Mouse (Mus musculus): Measurements from ENCODE around the gene Cnbd2. TPM values are rescaled to one million over a fixed set of nuclear protein-coding genes. Genes with fewer than 3 reads are reported as not detected.

The Cnbd2 gene
- polyA plus RNA-seq, 1 experiment from 2014 or later, result 3.8 TPM

GRCm38 (mm10) chr2:156289552-156290160 is 22.4 kb upstream of the Cnbd2 start:
- Histone ChIP-seq H3K9me3 (ENCODE audit: control insufficient read depth, low read length) (no peaks in the 10 kb centered on the region), H3K27ac (ENCODE audit: low read length) (no peak overlapping the region), H3K9ac (ENCODE audit: low read length) (no peak overlapping the region), H3K36me3 (ENCODE audit: control insufficient read depth, insufficient read depth, low read length) (peaks cover 8% of the 10 kb centered on the region), H3K4me1 (replicated peaks; ENCODE audit: control insufficient read depth, insufficient read depth, low read length) (no peaks in the 10 kb centered on the region), H3K27me3 (ENCODE audit: control insufficient read depth, insufficient read depth, low read depth, low read length) (no peaks in the 10 kb centered on the region), H3K4me3 (ENCODE audit: low read length) (no peak overlapping the region), H3K4me2 (ENCODE audit: low read depth, low read length) (no peak overlapping the region)
- ATAC-seq (ENCODE audit: low read depth), result no peak
- 77% methylated on average over 2 of the region's 2 CpGs for WGBS

DNA sequence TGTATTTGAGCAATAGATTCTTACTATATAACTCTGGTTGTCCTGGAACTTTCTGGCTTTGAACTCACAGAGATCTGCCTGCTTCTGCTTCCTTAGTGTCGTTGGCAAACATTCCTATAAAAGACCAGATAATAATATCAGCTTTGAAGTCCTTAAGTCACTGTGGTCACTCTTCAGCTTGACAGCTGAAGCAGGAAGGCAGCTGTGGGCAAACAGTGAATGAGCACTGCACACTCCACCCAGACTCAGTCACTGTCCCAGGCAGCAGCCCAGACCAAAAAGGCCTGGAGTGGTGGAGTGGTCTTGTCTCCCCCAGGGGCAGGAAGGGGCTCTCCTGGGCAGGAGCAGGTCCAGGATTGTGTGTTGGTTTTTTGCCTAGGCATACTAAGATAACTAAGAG is 20.1 kb upstream of the Cnbd2 start:
- WGBS, result 78% methylated on average over 1 of the region's 1 CpGs
- ATAC-seq (ENCODE audit: low read depth), result no peak
- H3K9me3 ChIP-seq (ENCODE audit: control insufficient read depth, low read length), result no peaks in the 10 kb centered on the region
- H3K36me3 ChIP-seq (ENCODE audit: control insufficient read depth, insufficient read depth, low read length), result peaks cover 11% of the 10 kb centered on the region
- no peak overlapping the region for H3K4me3 ChIP-seq (ENCODE audit: low read length)
- H3K9ac ChIP-seq (ENCODE audit: low read length), result no peak overlapping the region
- H3K4me2 ChIP-seq (ENCODE audit: low read depth, low read length), result no peak overlapping the region
- no peak overlapping the region for H3K27ac ChIP-seq (ENCODE audit: low read length)
- H3K27me3 ChIP-seq (ENCODE audit: control insufficient read depth, insufficient read depth, low read depth, low read length), result no peaks in the 10 kb centered on the region
- no peaks in the 10 kb centered on the region for H3K4me1 ChIP-seq (replicated peaks; ENCODE audit: control insufficient read depth, insufficient read depth, low read length)

- Histone ChIP-seq H3K4me1 (replicated peaks; ENCODE audit: control insufficient read depth, insufficient read depth, low read length) (no peaks in the 10 kb centered on the region; the same call in 1 of the 2 replicates), H3K4me3 (ENCODE audit: low read length) (no peak overlapping the region), H3K27ac (ENCODE audit: low read length) (no peak overlapping the region), H3K9me3 (ENCODE audit: control insufficient read depth, low read length) (no peaks in the 10 kb centered on the region), H3K27me3 (ENCODE audit: control insufficient read depth, insufficient read depth, low read depth, low read length) (no peaks in the 10 kb centered on the region), H3K4me2 (ENCODE audit: low read depth, low read length) (no peak overlapping the region), H3K9ac (ENCODE audit: low read length) (no peak overlapping the region), H3K36me3 (ENCODE audit: control insufficient read depth, insufficient read depth, low read length) (peaks cover 19% of the 10 kb centered on the region)
- no peak for ATAC-seq (ENCODE audit: low read depth)
- WGBS, result 90% methylated on average over 2 of the region's 2 CpGs
Observed at GRCm38 (mm10) chr2:156295601-156296063, 16.5 kb upstream of the Cnbd2 start.

- peaks cover 24% of the 10 kb centered on the region for H3K36me3 ChIP-seq (ENCODE audit: control insufficient read depth, insufficient read depth, low read length)
- no peaks in the 10 kb centered on the region for H3K9me3 ChIP-seq (ENCODE audit: control insufficient read depth, low read length)
- no peak overlapping the region for H3K9ac ChIP-seq (ENCODE audit: low read length)
- H3K27me3 ChIP-seq (ENCODE audit: control insufficient read depth, insufficient read depth, low read depth, low read length), result no peaks in the 10 kb centered on the region
- no peak overlapping the region for H3K4me3 ChIP-seq (ENCODE audit: low read length)
- no peak overlapping the region for H3K27ac ChIP-seq (ENCODE audit: low read length)
- H3K4me2 ChIP-seq (ENCODE audit: low read depth, low read length), result no peak overlapping the region
- 76% methylated on average over 3 of the region's 3 CpGs for WGBS
- ATAC-seq (ENCODE audit: low read depth), result no peak
- no peaks in the 10 kb centered on the region; the same call in 1 of the 2 replicates for H3K4me1 ChIP-seq (replicated peaks; ENCODE audit: control insufficient read depth, insufficient read depth, low read length)
Observed at GRCm38 (mm10) chr2:156296190-156296589, 15.9 kb upstream of the Cnbd2 start.

GRCm38 (mm10) chr2:156297653-156298052 is 14.4 kb upstream of the Cnbd2 start:
- Histone ChIP-seq H3K4me2 (ENCODE audit: low read depth, low read length) (no peak overlapping the region), H3K9ac (ENCODE audit: low read length) (no peak overlapping the region), H3K4me3 (ENCODE audit: low read length) (no peak overlapping the region), H3K9me3 (ENCODE audit: control insufficient read depth, low read length) (no peaks in the 10 kb centered on the region), H3K36me3 (ENCODE audit: control insufficient read depth, insufficient read depth, low read length) (peaks cover 30% of the 10 kb centered on the region), H3K27me3 (ENCODE audit: control insufficient read depth, insufficient read depth, low read depth, low read length) (no peaks in the 10 kb centered on the region), H3K4me1 (replicated peaks; ENCODE audit: control insufficient read depth, insufficient read depth, low read length) (no peaks in the 10 kb centered on the region; the same call in 1 of the 2 replicates), H3K27ac (ENCODE audit: low read length) (no peak overlapping the region)
- ATAC-seq (ENCODE audit: low read depth), result peak; percentile 59
- WGBS, result 48% methylated on average over 3 of the region's 3 CpGs

DNA sequence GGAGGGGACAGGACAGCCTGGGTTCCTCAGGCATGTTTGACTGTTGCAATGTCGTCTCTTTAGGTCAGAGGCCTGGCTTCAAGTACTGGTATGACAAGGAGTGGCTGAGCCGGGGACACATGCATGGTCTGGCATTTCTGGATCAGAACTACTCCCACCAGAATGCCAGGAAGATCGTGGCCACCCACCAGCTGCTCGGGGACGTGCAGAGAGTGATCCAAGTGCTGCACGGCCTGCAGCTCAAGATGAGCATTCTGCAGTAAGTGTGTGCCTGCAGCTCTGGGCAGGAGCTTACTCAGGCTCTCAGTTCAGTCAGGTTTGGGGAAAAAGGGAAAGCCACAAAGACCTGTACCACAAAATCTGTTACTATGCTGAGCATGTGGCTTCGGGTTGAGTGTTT is 13.6 kb upstream of the Cnbd2 start:
- whole genome bisulfite sequencing, result 72% methylated on average over 7 of the region's 7 CpGs
- Histone ChIP-seq H3K9ac (ENCODE audit: low read length) (no peak overlapping the region), H3K36me3 (ENCODE audit: control insufficient read depth, insufficient read depth, low read length) (peaks cover 30% of the 10 kb centered on the region), H3K27ac (ENCODE audit: low read length) (no peak overlapping the region), H3K4me1 (replicated peaks; ENCODE audit: control insufficient read depth, insufficient read depth, low read length) (no peaks in the 10 kb centered on the region; the same call in 1 of the 2 replicates), H3K27me3 (ENCODE audit: control insufficient read depth, insufficient read depth, low read depth, low read length) (no peaks in the 10 kb centered on the region), H3K4me2 (ENCODE audit: low read depth, low read length) (no peak overlapping the region), H3K9me3 (ENCODE audit: control insufficient read depth, low read length) (no peaks in the 10 kb centered on the region), H3K4me3 (ENCODE audit: low read length) (no peak overlapping the region)
- no peak for ATAC-seq (ENCODE audit: low read depth)

DNA sequence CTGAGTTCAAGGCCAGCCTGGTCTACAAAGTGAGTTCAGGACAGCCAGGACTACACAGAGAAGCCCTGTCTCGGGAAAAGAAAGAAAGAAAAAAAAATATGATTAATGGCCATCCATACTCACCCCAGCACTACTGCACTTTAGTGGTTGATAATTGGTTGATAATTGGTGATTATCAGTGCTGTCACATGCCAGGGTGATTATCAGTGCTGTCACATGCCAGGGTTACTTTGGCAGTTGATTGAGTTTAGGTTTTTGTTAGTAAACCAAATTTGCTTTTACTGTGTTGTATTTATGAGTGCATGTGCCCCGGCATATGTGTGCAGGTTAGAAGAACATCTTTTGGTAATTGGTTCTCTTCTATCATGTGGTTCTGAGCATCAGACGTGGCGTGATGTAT is 10.0 kb upstream of the Cnbd2 start:
- 77% methylated on average over 4 of the region's 4 CpGs for WGBS
- Histone ChIP-seq H3K9ac (ENCODE audit: low read length) (no peak overlapping the region), H3K9me3 (ENCODE audit: control insufficient read depth, low read length) (no peaks in the 10 kb centered on the region), H3K36me3 (ENCODE audit: control insufficient read depth, insufficient read depth, low read length) (peaks cover 19% of the 10 kb centered on the region), H3K27me3 (ENCODE audit: control insufficient read depth, insufficient read depth, low read depth, low read length) (no peaks in the 10 kb centered on the region), H3K27ac (ENCODE audit: low read length) (no peak overlapping the region), H3K4me2 (ENCODE audit: low read depth, low read length) (no peak overlapping the region), H3K4me3 (ENCODE audit: low read length) (no peak overlapping the region), H3K4me1 (replicated peaks; ENCODE audit: control insufficient read depth, insufficient read depth, low read length) (no peaks in the 10 kb centered on the region; the same call in 1 of the 2 replicates)
- no peak for ATAC-seq (ENCODE audit: low read depth)

DNA sequence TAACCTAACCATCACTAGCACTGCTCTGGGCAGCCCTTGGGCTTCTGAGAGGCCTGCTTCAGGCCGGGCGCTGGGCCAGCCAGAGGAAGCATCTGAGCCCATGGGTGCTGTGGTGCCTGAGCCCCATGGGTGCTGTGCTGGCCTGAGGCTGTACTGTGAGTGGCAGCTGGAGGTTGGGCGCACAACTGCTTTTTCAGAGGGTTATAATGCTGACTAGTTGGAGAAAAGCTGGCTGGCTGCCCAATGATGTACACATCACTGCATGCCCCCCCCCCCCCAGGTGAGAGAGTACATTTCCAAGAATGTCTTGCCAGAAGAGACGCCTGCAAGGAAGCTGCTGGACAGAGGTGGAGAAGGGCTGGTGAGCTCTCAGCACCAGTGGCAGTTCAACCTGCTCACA is 7.7 kb upstream of the Cnbd2 start:
- Histone ChIP-seq H3K27me3 (ENCODE audit: control insufficient read depth, insufficient read depth, low read depth, low read length) (no peaks in the 10 kb centered on the region), H3K9me3 (ENCODE audit: control insufficient read depth, low read length) (no peaks in the 10 kb centered on the region), H3K27ac (ENCODE audit: low read length) (no peak overlapping the region), H3K4me3 (ENCODE audit: low read length) (no peak overlapping the region), H3K36me3 (ENCODE audit: control insufficient read depth, insufficient read depth, low read length) (peaks cover 16% of the 10 kb centered on the region), H3K4me2 (ENCODE audit: low read depth, low read length) (no peak overlapping the region), H3K4me1 (replicated peaks; ENCODE audit: control insufficient read depth, insufficient read depth, low read length) (no peaks in the 10 kb centered on the region), H3K9ac (ENCODE audit: low read length) (no peak overlapping the region)
- WGBS, result 88% methylated on average over 4 of the region's 4 CpGs
- ATAC-seq (ENCODE audit: low read depth), result no peak

DNA sequence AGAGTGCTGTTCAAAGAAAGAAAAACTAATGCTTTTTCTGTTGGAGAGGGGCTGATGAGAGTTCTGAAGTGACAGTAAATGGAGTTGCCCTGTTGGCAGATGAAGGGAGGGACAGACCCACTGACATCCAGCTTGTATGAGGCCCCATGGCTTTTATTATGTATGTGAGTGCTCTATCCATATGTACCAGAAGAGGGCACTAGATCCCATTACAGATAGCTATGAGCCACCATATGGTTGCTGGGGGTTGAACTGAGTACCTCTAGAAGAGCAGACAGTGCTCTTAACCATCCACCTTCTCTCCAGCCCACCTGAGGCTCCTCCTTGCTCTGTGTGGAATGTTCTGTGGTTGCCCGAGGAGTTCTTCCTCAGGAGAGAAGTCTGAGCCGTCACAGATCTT is 6.3 kb upstream of the Cnbd2 start:
- peak; percentile 28; the same call in 1 of the 2 replicates for ATAC-seq (ENCODE audit: low read depth)
- no peak overlapping the region for H3K27ac ChIP-seq (ENCODE audit: low read length)
- WGBS, result 77% methylated on average over 2 of the region's 2 CpGs
- no peaks in the 10 kb centered on the region for H3K27me3 ChIP-seq (ENCODE audit: control insufficient read depth, insufficient read depth, low read depth, low read length)
- peaks cover 9% of the 10 kb centered on the region for H3K36me3 ChIP-seq (ENCODE audit: control insufficient read depth, insufficient read depth, low read length)
- no peaks in the 10 kb centered on the region for H3K4me1 ChIP-seq (replicated peaks; ENCODE audit: control insufficient read depth, insufficient read depth, low read length)
- H3K9ac ChIP-seq (ENCODE audit: low read length), result no peak overlapping the region
- no peaks in the 10 kb centered on the region for H3K9me3 ChIP-seq (ENCODE audit: control insufficient read depth, low read length)
- H3K4me3 ChIP-seq (ENCODE audit: low read length), result no peak overlapping the region
- H3K4me2 ChIP-seq (ENCODE audit: low read depth, low read length), result no peak overlapping the region

All from lung, embryonic 16.5 days (tissue).